Mouse (Mus musculus) yolk sac, embryonic 10.5 days (tissue): ENCODE data around the gene Adcy1.
A peak's percentile ranks its signal among the peaks of the same experiment; 100 is the strongest.

Experiments used
- DNase-seq: peaks from one replicate; pipeline ENCODE4 v3.0.0-alpha.2; 2017; ENCODE audit warnings: low spot score

The Adcy1 gene

DNA sequence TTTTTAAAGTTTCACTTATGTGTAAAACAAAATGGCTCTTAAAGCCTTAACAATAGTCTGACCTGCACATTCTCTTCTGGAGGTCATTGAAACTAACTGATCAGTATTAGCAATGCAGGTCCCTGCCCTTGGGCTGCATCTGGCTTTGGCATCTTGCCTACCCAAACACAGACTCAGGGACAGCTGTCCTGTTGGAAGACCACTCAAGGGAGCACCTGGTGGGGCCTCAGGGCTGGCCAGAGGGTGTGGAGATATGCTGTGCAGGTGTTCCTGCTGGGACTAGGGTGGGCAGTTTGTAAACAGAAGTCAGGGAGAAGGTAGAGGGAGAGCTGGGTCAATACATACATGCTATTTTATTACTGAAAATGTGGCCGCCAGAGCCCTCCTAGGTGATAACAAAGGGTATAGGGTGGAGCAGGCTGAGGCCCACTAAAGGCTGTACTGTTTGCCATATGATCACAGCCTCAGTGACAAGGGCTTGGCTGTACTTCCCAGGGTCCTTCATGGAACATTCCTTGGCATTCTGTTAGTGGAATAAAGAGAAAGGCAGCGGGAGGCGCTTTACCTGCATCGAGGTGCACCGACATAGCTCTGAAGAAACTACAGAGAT is 73.1 kb downstream of the Adcy1 start:
- no peak for DNase-seq

DNA sequence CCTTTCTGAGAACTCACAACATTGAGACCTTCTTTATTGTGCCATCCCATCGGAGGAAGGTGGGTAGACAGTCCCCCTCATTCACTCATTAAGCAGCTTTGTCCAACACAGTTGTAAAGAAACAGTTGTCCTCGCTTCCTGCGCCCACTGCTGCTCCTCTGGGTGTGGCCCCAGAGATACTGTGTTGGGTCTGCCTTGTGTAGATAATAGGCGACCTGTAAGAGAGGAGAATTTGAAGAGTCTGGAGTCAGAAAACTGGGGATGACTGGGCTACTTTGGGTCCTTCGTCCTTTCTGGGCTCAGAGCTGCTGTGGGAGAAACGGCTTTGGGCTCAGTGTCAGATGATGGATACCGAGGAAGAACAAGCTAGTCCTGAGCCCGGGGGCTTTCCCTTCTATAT is 75.1 kb downstream of the Adcy1 start:
- DNase-seq = no peak

DNA sequence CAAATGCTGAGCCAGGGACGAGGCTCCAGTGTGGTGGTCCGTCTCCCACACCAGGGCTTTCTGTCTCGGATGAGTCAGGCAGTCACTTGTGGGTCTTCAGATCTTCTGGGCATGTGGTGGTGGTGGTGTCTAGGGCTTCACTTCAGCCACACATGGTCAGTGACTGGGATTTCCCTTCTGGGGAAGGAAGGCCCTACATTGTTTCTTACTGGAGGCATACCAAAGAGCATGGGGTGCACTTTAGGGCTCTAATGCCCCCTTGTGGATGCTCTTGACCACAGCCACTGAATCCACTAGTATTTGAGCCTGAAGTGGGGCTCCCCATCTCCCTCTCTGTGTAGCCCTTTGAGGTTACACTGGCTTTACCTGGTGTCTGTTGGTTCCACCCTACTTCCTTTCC is 77.2 kb downstream of the Adcy1 start:
- DNase-seq = no peak

DNA sequence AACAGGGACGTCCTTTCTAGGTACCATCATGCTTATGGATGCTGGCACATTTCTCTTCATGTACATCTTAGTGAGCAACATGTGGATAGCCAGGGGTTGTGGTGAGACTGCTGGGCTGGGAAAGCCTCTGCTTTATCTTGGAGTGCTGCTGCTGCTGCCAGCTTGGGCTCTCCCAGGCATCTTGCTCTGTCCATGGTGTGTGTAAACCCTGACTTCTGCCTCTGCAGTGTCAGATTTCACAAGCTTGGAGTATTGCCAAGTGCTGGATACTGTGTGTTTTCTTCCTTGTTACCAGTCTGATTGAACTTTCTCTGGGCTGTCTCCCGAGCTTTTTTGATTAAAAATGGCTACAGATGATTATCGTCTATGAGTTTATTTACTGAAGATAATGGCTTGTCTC is 79.4 kb downstream of the Adcy1 start:
- peak; percentile 62 for DNase-seq

DNA sequence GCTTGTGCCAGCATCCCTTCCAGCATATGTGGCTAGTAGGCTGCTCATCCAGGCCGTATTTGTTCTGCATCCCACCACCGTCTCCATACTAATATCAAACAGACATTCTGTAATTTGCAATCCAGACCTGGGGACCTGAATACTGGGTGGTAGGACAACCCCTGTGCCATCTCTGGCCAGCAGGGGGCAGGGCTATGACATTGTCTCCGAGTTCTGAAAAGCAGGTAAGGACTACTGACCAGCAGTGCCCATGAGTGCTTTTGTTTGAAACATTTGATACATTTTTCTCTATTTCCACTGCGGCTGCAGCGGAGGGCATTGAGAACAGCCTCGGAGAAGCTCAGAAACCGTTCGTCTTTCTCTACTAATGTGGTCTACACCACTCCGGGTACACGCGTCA is 81.1 kb downstream of the Adcy1 start:
- peak; percentile 41 for DNase-seq

DNA sequence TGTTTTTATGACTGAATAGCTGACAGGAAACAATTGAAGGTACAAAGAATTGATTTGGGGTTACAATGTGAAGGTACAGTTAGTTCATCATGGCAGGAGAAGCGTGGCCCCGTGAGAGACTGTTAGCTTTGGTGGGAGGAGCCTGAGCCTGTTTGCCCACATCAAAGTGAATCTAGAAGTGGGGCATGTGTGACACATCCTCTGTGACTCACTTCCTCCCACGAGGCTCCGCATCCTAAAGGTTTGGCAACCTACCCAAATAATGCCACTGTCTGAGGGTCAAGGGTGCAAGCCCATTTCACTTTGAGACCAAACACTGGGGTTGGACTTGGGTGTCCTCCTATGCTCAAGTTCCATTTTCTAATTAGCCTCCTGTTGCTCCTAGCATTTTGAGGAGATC is 81.9 kb downstream of the Adcy1 start:
- no peak for DNase-seq

DNA sequence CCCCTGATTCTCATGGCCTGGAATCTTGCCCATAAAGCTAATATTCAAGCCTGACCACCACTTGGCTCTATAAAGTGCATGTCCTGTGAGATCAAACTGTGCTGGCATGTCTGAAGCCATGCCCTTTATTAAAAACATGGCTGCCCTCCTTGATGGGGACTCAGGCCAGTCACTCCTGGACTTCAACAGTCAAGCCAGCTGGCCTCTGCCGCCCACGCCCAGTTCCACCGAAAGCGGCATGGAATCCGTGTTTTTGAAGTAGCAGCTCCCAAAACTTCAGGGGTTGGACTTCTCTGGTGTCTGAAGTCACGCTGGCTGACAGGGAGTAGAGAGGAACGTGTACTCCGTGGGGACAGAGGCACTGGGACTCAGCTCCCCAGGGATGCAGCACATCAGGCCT is 84.2 kb downstream of the Adcy1 start:
- DNase-seq = no peak

DNA sequence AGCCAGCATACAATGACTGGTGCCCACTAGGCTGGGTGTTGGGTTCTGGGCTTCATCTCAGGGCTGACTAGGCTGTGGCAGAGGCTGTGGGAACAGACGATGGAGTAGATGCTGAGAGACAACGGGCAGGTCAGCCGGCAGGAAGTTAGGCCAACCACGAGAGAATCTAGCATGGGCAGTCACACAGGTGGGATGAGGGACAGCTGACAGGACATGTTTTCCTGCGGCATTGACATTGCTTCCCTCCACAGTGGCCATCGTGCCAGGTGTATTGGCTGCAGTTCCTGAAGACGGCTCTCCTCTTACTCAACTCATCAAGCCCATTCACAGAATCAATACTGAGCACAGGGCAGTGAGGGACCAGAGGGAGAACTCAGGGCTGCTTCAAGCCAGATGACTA is 84.7 kb downstream of the Adcy1 start:
- DNase-seq = no peak

DNA sequence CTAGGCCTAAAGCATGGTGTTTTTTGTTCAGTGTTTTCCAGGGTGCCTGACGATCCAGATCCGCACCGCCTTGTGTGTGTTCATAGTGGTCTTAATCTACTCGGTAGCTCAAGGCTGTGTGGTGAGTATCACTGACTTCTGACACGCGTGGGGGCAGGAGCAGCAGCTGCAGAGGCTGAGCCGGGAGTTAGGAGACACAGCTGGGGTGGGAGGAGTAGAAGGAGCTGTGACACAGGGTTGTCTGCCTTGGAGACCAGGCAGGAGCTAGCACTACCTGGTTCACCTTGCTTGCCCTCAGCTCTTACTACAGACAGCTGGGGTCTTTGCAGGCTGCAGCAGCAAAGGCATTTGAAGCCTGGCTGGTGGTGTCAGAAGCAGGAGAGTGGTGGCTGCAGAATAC is 86.2 kb downstream of the Adcy1 start:
- no peak for DNase-seq

DNA sequence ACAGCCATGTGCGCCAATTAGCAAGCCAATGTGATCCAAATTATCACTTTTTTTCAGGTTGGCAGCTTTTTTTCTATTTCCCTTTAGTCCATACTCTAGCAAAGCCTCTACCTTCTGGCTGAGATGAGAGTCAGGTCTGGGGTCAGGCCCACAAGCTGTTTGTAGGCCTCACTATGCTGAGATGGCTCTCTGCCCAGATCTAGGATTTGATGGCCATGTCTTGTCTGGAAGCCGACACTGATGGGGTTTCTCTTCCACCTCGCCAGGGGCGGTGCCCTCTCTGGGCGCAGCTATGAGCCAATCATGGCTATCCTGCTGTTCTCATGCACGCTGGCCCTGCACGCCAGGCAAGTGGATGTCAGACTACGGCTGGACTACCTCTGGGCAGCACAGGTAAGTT is 87.2 kb downstream of the Adcy1 start:
- DNase-seq = no peak

DNA sequence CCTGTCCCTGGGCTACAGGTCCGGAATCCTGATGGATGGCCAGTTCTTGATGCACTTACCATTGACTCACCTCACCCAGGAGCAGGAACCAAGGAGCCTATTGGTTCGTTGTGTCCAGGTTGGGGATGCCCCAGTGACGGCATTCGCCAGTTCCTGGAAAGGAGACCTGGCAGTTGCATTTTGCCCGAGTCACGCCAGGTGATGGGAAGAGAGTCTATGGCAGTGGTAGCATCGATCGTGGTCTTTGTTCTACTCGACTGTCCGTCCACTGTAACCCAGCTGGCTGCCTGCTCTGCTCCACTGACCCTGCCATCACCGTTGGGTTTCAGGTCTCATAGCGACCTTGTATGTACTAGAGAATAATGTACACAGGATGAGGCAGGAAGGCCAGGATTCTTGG is 89.1 kb downstream of the Adcy1 start:
- DNase-seq = no peak

DNA sequence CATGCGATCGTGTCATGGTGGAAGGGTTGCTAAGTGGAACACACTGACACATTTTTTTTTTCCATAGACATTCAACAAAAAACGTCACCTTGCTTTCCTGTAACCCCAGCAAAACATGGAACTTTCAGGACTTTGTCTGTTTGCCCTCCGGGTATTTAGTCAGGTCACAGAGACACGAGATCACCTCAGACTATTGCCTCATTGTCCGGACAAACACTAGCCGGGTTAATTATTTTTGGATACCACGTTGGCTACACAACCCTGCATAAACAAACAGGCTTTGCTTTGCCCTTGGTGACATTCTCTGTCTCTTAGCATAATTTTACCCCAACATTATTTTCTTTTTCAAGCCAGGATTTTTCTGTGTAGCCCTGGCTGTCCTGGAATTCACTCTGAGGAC is 89.8 kb downstream of the Adcy1 start:
- peak; percentile 78 for DNase-seq

DNA sequence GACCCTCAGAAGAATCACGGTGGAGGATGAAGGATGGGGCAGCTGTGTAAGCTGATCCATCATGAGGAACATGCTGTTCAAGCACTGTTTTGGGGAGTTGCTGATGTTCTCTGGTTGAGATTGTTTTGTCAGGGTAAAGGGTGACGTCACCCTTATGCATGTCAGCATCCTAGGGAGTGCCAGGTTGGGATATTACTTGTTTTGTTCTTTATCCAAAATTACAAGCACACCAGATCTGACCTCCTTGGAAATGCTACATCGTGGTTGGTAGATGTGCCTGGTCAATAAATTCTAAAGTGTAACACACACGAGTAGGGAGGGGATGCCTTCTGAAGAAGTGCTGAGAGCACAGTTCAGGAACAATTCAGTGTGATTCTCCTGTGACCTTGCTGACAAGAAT is 93.1 kb downstream of the Adcy1 start:
- DNase-seq = no peak

DNA sequence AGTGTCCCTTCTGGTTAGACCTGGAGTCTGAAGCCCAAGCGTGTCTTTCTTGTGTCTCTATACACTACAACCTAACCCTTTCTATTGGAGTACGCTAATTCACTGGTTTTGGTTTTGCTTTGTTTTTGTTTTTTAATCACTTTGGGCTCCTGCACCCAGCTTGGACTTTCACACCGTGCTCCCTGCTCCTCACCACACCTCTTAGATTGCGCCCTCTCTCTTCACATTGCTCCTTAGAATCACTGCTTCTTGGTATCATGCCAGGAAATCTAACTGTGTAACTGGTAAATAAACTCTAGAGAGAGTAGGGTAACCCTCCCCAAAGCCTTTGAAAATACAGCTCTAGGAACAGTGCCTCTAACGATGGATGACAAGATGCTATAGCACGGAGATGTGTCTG is 94.9 kb downstream of the Adcy1 start:
- DNase-seq = no peak

DNA sequence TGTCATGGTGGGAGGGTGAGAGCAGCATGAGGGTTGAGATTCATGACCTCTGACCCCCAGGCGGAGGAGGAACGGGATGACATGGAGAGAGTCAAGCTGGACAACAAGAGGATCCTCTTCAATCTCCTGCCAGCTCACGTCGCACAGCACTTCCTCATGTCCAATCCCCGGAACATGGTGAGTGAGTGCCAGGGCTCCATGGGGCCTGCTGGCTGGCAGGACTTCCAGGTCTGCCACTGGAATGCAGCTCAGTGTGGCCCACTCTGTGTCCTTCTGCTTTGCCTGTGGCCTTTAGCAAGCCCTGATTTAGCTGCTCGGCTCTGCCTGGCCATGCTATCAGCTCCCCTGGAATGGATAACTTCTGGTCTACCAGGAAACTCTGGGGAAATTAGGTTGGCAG is 96.9 kb downstream of the Adcy1 start:
- no peak for DNase-seq

DNA sequence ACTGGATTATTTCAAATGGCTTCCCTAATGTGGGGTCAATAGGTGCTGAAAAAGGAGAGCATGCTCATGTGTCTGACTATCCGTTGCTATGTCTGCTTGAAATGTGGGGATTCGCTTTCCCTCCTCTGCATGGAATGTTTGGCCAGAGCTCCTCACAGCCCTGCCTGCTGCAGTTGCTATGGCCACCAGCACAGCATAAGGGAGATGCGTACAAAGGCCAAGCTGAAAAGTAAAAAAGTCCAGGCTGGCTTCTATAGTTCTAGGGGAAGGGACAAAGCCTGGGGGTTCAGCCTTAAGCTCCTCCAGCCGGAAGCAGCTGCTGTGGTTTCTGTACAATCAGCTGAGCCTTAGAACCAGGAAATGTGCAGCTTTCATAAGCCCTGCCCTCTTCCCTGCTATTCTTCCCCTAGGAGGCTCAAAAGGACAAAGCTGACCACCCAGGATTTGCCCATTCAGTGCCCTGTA is 97.4 kb downstream of the Adcy1 start:
- peak; percentile 62 for DNase-seq

DNA sequence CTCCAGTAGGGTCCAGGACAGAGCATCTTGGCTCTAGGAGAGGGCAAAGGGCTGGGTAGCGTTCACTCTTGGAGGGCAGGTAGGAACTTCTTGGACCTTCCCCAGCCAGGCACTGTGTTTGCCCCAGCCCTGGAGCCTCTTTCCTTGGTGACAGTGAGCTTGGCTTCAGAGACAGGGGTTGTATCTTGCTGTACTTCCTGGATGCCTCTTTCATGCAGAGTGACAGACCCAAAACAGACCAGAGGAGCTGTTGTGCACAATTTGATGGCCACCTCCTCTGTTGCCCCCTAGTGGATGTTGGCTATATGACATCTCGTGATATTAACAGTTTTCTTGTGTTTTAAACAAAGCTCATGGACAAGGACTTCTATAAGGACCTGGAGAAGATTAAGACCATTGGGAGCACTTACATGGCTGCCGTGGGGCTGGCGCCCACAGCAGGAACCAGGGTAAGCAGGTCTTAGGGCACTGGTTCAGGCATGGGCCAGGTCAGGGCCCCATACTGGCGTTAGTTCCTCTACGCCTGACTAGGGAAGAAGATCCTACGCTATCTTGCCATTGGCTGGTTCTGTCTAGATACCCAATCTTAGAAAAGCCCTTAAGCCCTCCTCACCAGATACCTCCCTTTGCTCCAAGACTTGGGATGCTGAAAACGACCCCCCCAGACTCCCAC is 98.3 kb downstream of the Adcy1 start:
- peak; percentile 50 for DNase-seq

DNA sequence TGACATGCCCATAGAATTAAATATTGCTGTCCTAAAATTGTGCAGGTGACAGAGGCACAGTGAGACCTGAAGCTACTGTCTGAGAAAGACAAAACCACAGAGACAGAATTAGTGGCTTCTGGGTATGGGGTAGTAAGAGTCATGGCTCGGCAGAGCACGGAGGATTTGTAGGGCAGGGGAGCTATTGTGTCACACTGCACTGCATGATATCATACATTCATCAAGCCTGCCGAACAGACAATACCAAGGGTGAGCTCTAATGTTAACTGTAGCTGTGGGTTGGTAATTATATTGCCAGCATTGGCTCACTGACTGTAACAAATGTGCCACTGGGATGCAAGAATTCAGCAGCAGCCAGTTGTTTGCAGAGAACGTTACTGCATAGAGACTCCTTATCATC is 101.1 kb downstream of the Adcy1 start:
- no peak for DNase-seq

DNA sequence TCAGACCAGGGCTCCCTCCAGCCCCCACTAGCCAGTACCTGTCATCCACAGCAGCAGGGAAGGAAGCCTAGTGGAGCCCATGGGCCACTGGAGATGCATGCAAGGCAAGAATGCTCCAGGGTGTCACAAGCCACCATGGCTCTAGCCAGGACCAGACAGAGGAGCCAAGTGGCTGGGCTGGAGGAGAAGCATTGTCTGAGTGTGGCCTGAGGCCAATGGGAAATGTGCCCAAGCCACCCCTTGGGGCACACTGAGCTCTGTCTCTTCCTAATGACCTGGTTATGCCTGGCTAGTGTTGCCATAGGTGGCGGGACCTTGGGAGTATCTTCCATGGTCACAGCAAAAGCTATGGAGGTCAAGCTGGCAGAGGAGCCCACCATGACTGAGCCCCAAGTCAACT is 106.4 kb downstream of the Adcy1 start:
- DNase-seq = no peak

DNA sequence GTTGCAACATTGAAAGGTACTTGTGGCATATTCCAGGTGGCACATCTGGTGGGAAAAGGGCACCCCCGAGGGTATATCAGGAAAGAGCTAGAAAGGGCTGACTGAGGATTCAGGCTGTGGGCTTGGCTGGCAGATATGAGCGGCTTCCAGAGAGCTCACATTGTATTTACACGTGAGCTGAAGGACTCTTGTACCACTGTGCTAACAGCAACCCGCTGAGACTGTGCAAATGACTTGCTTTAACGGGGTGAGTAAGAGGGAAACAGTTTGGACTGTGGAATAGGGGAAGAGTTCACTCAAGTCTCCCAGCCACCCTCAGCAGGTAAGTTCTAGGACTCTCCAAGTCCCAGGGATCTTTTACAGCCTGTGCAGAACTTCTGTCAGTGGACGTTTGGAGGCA is 110.4 kb downstream of the Adcy1 start:
- no peak for DNase-seq

DNA sequence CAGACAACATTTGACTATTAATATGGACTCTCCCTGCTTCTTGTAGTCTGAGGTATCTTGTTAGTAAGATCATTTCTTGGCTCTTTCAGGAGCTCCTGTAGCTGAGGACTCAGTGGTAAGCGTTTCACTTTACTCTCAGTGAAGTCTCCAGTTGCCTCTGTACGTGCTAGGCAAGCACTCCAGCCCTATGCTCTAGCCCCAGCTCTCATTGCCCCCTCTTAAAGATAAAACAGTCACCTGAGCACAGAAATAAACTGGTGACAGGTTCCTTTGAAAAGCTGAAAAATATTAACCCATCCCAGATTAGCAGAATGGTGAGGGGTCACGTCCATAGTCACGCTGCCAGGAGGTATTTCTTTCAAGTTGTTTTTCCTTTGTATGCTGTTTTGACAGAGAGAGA is 115.4 kb downstream of the Adcy1 start:
- peak; percentile 59 for DNase-seq

DNA sequence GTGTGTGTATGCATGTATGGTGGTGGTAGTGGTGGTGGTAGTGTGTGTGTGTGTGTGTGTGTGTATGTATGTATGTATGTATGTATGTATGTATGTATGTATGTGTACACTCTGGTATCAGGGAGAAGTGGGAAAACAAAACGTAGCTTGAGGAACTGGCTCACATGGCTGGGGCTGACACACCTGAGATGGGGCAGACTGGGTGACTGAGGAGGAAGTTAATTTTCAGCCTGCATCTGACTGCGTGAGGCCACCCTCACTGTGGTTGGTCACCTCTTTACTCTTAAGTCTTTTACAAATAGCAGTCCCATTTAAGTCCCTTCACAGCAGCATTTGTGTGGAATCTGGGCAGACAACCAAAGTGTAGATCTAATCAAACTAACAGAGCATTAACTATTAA is 116.0 kb downstream of the Adcy1 start:
- peak; percentile 40 for DNase-seq

DNA sequence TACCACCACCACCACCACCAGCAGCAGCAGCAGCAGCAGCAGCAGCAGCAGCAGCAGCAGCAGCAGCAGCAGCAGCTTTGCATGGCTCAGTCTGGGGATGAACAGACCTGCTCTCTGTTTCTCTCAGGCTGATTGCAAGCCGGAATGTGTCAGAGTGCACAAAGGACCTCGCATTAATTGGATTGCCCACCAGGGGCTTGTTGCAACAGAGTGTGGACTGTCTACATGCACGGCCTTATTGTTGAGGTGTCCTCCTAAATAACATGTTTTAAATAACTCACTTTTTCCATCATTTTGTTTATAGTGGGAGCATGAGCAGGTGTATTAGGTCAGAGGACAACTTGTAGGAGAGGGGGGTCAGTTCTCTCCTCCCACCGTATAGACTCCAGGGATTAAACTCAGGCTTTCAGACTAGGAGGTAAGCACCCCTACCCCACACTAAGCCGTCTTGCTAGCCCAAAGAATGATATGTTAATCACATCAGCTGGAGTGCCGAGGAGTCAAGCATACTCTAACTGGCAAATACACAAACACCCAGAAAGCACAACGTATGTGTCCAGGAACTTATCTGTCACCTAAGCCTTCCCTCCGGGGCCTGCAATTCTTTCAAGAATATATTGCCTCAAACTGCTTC is 119.2 kb downstream of the Adcy1 start:
- no peak for DNase-seq

DNA sequence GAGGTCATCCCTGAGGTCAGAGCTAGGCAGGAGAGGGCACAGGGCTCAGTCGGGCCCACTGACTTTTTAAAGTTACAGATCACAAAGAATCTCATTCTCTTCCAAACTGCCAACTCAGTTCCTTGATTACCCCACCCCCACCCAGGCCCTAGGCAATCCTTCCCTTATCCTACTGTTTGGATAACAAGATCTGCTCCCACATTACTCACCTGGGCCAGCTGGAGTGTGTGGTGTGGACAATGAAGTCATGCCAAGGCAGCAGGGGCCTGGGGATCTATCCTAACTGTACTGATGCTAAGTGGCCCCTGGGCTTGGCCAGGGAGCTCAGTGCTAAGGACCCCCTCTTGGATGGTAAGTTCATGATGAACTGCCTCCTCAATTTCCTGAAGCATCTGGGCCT is 121.1 kb downstream of the Adcy1 start:
- no peak for DNase-seq
